Mouse (Mus musculus) G1E (cell line): ENCODE results near the gene Acta1.

Source experiments
- CTCF ChIP-seq: IDR thresholded peaks from 2 replicates; pipeline ENCODE4 v1.5.1; 2012; ENCODE audit warnings: low read depth, low read length, inconsistent platforms, mixed read lengths
- GATA1 ChIP-seq: IDR thresholded peaks from 2 replicates; pipeline ENCODE4 v1.6.1; 2012; ENCODE audit warnings: borderline replicate concordance, low read length, inconsistent platforms, mixed read lengths
- GATA2 ChIP-seq: IDR thresholded peaks from 2 replicates; pipeline ENCODE4 v1.6.1; 2012; ENCODE audit warnings: low read depth, low read length, inconsistent platforms, borderline replicate concordance
- POLR2AphosphoS5 ChIP-seq: IDR thresholded peaks from 2 replicates; pipeline ENCODE4 v1.6.1; 2012; ENCODE audit warnings: low read depth, low read length, inconsistent platforms; ENCODE audit not compliant: insufficient replicate concordance
- TAL1 ChIP-seq: conservative IDR thresholded peaks from 2 replicates; pipeline ENCODE4 v1.6.1; 2012; ENCODE audit warnings: low read depth, low read length, inconsistent platforms, mixed read lengths

DNA sequence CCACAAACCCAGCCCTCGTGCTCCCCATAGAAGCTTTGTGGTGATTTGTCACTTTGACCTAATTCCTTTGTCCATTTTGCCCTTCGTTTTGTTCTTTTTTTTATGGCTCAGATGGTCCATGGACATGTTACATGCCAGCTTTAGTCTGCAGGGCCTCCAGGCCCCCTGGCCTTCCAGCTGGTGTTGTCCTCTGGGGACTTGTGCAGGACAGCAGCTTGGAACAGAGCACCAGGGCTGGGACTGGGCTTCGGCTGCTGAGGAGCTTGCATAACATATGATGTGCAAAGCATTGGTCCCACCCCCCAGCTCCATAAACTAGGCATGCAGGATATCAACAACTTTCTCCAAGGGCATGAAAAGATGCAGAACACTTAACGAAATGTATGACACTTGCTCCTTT, 4.8 kb downstream of the Acta1 start:
- TF ChIP-seq CTCF (no peak), TAL1 (no peak), GATA2 (no peak), GATA1 (no peak), POLR2AphosphoS5 (no peak)
